Mouse (Mus musculus): ENCODE measurements at regions not wholly inside any gene's neighbourhood (a gene's known extent, or its start where the extent isn't known, plus 50 kb on each side); places are given as distances from the start of the nearest gene placed in this dataset.

DNA sequence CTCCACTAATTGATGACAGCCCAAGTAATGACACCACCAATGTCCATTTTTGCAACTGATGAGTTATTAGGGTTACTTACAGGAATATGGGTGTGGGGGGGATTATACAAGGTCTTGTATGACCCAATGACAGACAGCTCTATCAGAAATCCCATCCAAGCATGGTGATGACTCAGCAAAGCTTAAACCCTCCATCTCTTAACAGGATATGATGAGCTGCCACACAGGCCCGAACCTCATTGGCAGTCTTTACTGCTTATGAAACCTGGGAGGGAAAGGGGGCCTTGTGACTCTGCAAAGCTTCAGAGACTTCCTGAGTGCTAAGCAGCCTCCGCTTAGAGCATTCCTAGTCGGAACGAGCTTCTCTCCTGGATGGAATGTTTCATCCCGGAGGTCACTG, 176.4 kb downstream of the 1700010I14Rik start:
- no peak overlapping the region for H3K27ac ChIP-seq (ENCODE audit: low read depth, low read length)
- no peak for ATAC-seq (ENCODE audit: low FRiP score)
- H3K9me3 ChIP-seq (ENCODE audit: control insufficient read depth, low read length), result no peaks in the 10 kb centered on the region
- H3K27me3 ChIP-seq (ENCODE audit: control insufficient read depth, insufficient read depth, low read length), result no peaks in the 10 kb centered on the region
- H3K4me3 ChIP-seq (ENCODE audit: low read depth, low read length), result no peak overlapping the region
- no peak overlapping the region for H3K4me2 ChIP-seq (replicated peaks; ENCODE audit: low read depth, low read length)
- no peak overlapping the region for H3K9ac ChIP-seq (ENCODE audit: low read depth, low read length)
- 87% methylated on average over 5 of the region's 5 CpGs for WGBS
- no peaks in the 10 kb centered on the region for H3K4me1 ChIP-seq (replicated peaks; ENCODE audit: control insufficient read depth, insufficient read depth, low read length)
- no peak for DNase-seq (ENCODE audit: low spot score)
- no peaks in the 10 kb centered on the region for H3K36me3 ChIP-seq (ENCODE audit: control insufficient read depth, insufficient read depth, low read length)

DNA sequence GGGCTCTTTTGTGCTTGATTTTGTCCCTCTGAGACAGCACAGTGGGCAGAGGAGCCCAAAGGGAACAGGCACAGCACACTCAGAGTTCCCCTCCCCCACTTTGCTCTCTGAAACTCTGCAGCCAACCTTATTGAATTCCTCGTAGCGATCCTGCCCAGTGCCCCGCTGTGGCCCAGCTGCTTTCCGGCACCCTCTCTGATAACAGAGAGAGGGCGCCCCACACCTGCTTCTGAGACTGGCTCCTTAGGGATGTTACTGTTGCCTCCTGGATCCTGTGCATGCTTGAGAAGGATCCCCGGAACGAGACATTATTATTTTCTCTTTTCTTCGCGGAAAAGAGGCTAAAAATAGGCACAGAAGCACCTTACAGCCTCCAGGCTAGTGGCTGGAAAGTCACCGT, 179.0 kb downstream of the 1700010I14Rik start:
- no peaks in the 10 kb centered on the region for H3K9me3 ChIP-seq (ENCODE audit: control insufficient read depth, low read length)
- ATAC-seq (ENCODE audit: low FRiP score), result peak; percentile 76
- H3K4me3 ChIP-seq (ENCODE audit: low read depth, low read length), result peak overlapping the region; percentile 40
- H3K9ac ChIP-seq (ENCODE audit: low read depth, low read length), result peak overlapping the region; percentile 72
- H3K27me3 ChIP-seq (ENCODE audit: control insufficient read depth, insufficient read depth, low read length), result no peaks in the 10 kb centered on the region
- peak overlapping the region; percentile 87 for H3K27ac ChIP-seq (ENCODE audit: low read depth, low read length)
- WGBS, result 0% methylated on average over 10 of the region's 10 CpGs
- H3K36me3 ChIP-seq (ENCODE audit: control insufficient read depth, insufficient read depth, low read length), result no peaks in the 10 kb centered on the region
- no peaks in the 10 kb centered on the region for H3K4me1 ChIP-seq (replicated peaks; ENCODE audit: control insufficient read depth, insufficient read depth, low read length)
- H3K4me2 ChIP-seq (replicated peaks; ENCODE audit: low read depth, low read length), result peak overlapping the region; percentile 89
- DNase-seq (ENCODE audit: low spot score), result peak; percentile 83

DNA sequence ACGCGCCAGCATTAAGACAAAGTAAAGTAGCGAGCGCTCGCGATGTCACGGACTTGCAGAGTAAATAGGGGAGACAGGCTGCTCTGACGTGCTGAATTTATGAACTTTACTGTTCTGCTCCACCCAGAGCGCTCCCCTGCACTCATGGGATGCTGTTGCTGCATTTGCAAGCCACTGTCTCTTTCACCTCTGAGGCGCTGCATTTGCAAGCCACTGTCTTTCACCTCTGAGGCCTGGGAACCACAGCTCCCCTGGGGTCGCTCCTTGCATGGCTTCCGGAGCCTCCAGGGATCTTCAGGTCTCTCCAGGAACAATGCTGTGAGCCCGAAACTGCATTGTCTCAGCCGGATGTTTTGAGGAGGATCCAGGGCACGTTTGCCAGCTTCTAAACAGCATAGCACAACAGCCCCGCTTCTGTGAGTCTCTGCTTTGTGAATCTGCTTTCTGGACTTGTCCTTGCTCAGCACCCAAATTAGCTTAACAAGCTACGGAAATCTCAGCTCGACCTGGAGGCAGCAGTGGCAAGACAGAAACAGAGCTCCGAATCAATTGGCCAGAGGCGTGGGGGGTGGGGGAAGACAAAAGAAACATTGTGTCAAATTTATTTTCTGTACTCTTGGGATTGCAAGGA, 179.6 kb downstream of the 1700010I14Rik start:
- WGBS, result under 1% methylated on average over 20 of the region's 20 CpGs
- H3K9me3 ChIP-seq (ENCODE audit: control insufficient read depth, low read length), result no peaks in the 10 kb centered on the region
- H3K9ac ChIP-seq (ENCODE audit: low read depth, low read length), result peak overlapping the region; percentile 72
- peak overlapping the region; percentile 89 for H3K4me2 ChIP-seq (replicated peaks; ENCODE audit: low read depth, low read length)
- H3K27ac ChIP-seq (ENCODE audit: low read depth, low read length), result peak overlapping the region; percentile 87
- peak; percentile 45; the same call in 1 of the 2 replicates for ATAC-seq (ENCODE audit: low FRiP score)
- no peaks in the 10 kb centered on the region for H3K36me3 ChIP-seq (ENCODE audit: control insufficient read depth, insufficient read depth, low read length)
- no peaks in the 10 kb centered on the region for H3K4me1 ChIP-seq (replicated peaks; ENCODE audit: control insufficient read depth, insufficient read depth, low read length)
- peak overlapping the region; percentile 40 for H3K4me3 ChIP-seq (ENCODE audit: low read depth, low read length)
- peak; percentile 68 for DNase-seq (ENCODE audit: low spot score)
- no peaks in the 10 kb centered on the region for H3K27me3 ChIP-seq (ENCODE audit: control insufficient read depth, insufficient read depth, low read length)

DNA sequence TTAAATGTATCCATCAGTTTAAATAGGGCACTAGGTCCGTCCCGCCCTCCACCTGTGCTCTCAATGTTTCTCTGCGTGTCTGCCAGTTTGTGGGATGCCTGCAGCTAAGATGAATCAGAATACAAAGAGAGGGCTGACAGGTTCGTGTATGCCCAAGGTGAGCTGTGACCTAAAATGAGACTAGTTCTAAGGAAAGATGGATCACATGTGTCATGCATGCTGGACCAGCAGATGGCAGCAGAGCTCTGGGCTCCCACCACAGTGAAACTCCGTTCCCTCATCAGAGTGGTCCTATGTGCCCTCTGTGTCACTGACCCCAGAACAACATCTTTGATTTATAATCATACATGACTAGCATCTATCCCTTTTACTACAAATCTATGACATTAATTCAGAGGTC, 180.3 kb downstream of the 1700010I14Rik start:
- Histone ChIP-seq H3K27me3 (ENCODE audit: control insufficient read depth, insufficient read depth, low read length) (no peaks in the 10 kb centered on the region), H3K4me3 (ENCODE audit: low read depth, low read length) (peak overlapping the region; percentile 40), H3K27ac (ENCODE audit: low read depth, low read length) (peak overlapping the region; percentile 87), H3K9ac (ENCODE audit: low read depth, low read length) (peak overlapping the region; percentile 72), H3K4me1 (replicated peaks; ENCODE audit: control insufficient read depth, insufficient read depth, low read length) (no peaks in the 10 kb centered on the region), H3K4me2 (replicated peaks; ENCODE audit: low read depth, low read length) (peak overlapping the region; percentile 89), H3K36me3 (ENCODE audit: control insufficient read depth, insufficient read depth, low read length) (no peaks in the 10 kb centered on the region), H3K9me3 (ENCODE audit: control insufficient read depth, low read length) (no peaks in the 10 kb centered on the region)
- DNase-seq (ENCODE audit: low spot score) (peak; percentile 92), ATAC-seq (ENCODE audit: low FRiP score) (peak; percentile 67)
- WGBS, result 0% methylated on average over 5 of the region's 5 CpGs

DNA sequence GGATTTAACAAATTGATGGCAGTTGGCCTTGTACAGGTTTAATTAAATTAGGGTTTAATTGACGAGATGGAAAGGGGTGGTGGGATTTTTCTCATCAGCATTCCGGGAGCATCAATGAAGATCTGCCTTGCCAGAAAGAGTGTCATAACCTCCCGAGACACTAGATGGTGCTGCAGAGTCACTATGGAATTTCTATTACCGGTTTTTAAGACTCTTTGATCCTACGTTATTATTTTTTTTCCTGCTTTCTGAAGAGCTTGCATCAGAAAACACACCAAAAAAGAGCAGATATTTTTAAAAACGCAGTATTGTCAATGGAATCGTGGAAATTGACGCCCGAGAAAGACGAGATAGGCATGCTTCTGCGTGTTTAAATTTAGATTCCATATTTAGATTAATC, 181.2 kb downstream of the 1700010I14Rik start:
- H3K9me3 ChIP-seq (ENCODE audit: control insufficient read depth, low read length), result no peaks in the 10 kb centered on the region
- 21% methylated on average over 11 of the region's 11 CpGs for WGBS
- DNase-seq (ENCODE audit: low spot score) (peak; percentile 88), ATAC-seq (ENCODE audit: low FRiP score) (no peak)
- no peak overlapping the region for H3K9ac ChIP-seq (ENCODE audit: low read depth, low read length)
- H3K27ac ChIP-seq (ENCODE audit: low read depth, low read length), result no peak overlapping the region
- H3K36me3 ChIP-seq (ENCODE audit: control insufficient read depth, insufficient read depth, low read length), result no peaks in the 10 kb centered on the region
- H3K4me2 ChIP-seq (replicated peaks; ENCODE audit: low read depth, low read length), result no peak overlapping the region
- H3K4me3 ChIP-seq (ENCODE audit: low read depth, low read length), result no peak overlapping the region
- no peaks in the 10 kb centered on the region for H3K4me1 ChIP-seq (replicated peaks; ENCODE audit: control insufficient read depth, insufficient read depth, low read length)
- H3K27me3 ChIP-seq (ENCODE audit: control insufficient read depth, insufficient read depth, low read length), result no peaks in the 10 kb centered on the region

DNA sequence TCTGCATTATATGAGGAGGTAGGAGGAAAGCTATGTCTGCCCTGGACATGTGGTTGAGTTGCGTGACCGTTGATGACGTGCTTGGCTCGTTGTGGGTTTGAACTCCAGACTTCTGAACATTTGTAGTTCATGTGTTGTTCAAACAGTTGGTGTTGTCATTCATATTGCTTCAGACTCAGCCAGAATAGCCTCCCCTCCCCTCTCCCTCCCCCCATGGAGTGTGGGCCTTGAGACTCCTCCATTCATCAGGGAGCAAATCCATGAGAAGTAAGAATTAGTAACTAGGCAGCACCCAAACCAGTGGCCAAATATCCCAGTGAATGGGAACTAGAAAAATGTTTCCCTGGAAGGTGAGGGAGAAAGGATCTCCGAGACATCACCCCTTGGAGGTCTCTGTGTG, 209.0 kb downstream of the 1700010I14Rik start:
- WGBS, result 88% methylated on average over 5 of the region's 5 CpGs
- Histone ChIP-seq H3K9me3 (ENCODE audit: control insufficient read depth, low read length) (no peaks in the 10 kb centered on the region), H3K4me2 (replicated peaks; ENCODE audit: low read depth, low read length) (no peak overlapping the region), H3K27ac (ENCODE audit: low read depth, low read length) (no peak overlapping the region), H3K4me1 (replicated peaks; ENCODE audit: control insufficient read depth, insufficient read depth, low read length) (no peaks in the 10 kb centered on the region), H3K36me3 (ENCODE audit: control insufficient read depth, insufficient read depth, low read length) (no peaks in the 10 kb centered on the region), H3K4me3 (ENCODE audit: low read depth, low read length) (no peak overlapping the region), H3K27me3 (ENCODE audit: control insufficient read depth, insufficient read depth, low read length) (no peaks in the 10 kb centered on the region), H3K9ac (ENCODE audit: low read depth, low read length) (no peak overlapping the region)
- DNase-seq (ENCODE audit: low spot score) (no peak), ATAC-seq (ENCODE audit: low FRiP score) (no peak)

DNA sequence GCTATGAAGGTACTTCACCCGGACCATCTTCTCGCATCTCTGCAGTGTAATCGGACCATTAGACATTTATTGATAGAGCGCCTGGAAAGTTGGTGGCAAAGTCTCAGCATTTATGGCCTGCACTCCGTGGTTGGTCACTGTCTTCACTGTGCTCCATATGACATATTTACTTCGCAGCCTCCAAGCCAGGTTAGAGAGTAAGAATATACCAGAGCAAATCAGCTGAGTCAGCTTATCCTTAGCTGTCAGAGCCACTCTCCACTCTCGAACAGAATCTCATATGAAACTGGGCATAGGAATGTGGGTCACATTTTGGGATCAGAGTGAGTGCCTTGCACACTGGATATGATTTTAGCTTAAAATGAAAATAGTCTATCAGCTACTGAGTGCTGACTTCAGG, 212.3 kb downstream of the 1700010I14Rik start:
- Histone ChIP-seq H3K4me3 (ENCODE audit: low read depth, low read length) (no peak overlapping the region), H3K36me3 (ENCODE audit: control insufficient read depth, insufficient read depth, low read length) (no peaks in the 10 kb centered on the region), H3K27ac (ENCODE audit: low read depth, low read length) (no peak overlapping the region), H3K9me3 (ENCODE audit: control insufficient read depth, low read length) (no peaks in the 10 kb centered on the region), H3K9ac (ENCODE audit: low read depth, low read length) (no peak overlapping the region), H3K4me2 (replicated peaks; ENCODE audit: low read depth, low read length) (no peak overlapping the region), H3K4me1 (replicated peaks; ENCODE audit: control insufficient read depth, insufficient read depth, low read length) (no peaks in the 10 kb centered on the region), H3K27me3 (ENCODE audit: control insufficient read depth, insufficient read depth, low read length) (no peaks in the 10 kb centered on the region)
- no peak for ATAC-seq (ENCODE audit: low FRiP score)
- 92% methylated on average over 7 of the region's 7 CpGs for WGBS
- DNase-seq (ENCODE audit: low spot score), result no peak

DNA sequence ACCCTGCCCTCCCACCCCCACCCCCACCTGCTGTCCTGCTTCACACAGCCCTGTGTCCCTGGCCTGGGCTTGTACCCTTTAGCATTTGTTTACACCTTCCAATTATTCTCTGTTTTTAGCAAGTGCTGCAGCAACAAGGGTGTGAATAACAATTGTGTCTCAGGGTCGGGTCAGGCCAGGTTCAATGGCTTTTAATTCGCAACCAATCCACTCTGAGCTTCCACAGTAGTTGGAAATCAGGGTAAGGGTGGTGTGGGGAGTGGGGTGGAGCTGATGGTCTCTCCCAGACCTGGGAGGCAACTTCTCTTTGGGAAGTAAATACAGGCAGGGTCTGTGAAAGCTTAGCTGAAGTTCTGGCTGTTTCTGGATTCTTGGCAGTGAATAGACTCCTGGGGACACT, 214.4 kb downstream of the 1700010I14Rik start:
- Histone ChIP-seq H3K4me3 (ENCODE audit: low read depth, low read length) (no peak overlapping the region), H3K9ac (ENCODE audit: low read depth, low read length) (no peak overlapping the region), H3K27me3 (ENCODE audit: control insufficient read depth, insufficient read depth, low read length) (no peaks in the 10 kb centered on the region), H3K9me3 (ENCODE audit: control insufficient read depth, low read length) (no peaks in the 10 kb centered on the region), H3K27ac (ENCODE audit: low read depth, low read length) (no peak overlapping the region), H3K4me1 (replicated peaks; ENCODE audit: control insufficient read depth, insufficient read depth, low read length) (no peaks in the 10 kb centered on the region), H3K4me2 (replicated peaks; ENCODE audit: low read depth, low read length) (no peak overlapping the region), H3K36me3 (ENCODE audit: control insufficient read depth, insufficient read depth, low read length) (no peaks in the 10 kb centered on the region)
- ATAC-seq (ENCODE audit: low FRiP score) (no peak), DNase-seq (ENCODE audit: low spot score) (no peak)
- WGBS, result 11% methylated on average over 2 of the region's 2 CpGs

DNA sequence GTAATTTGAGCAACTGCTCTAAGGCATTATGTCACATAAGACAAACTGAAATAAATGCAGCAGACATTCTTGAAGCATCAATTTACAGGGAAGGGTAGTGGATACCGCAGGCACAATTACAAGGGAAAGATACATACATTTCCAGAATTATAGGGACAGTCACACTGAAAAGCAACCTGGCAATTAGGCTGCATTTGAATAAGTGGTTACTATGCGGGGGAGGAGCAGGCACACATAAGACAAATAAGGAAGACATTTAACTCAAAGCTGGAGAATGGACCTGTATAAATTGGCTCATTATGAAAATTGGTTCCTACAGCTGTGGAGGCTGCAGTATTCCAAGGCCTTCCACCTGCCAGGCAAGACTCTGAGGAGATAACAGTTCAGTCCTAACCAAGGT, 211.2 kb upstream of the Gm17728 start:
- no peak for ATAC-seq (ENCODE audit: low FRiP score)
- DNase-seq (ENCODE audit: low spot score), result no peak
- Histone ChIP-seq H3K4me3 (ENCODE audit: low read depth, low read length) (no peak overlapping the region), H3K27ac (ENCODE audit: low read depth, low read length) (no peak overlapping the region), H3K36me3 (ENCODE audit: control insufficient read depth, insufficient read depth, low read length) (no peaks in the 10 kb centered on the region), H3K4me2 (replicated peaks; ENCODE audit: low read depth, low read length) (no peak overlapping the region), H3K9me3 (ENCODE audit: control insufficient read depth, low read length) (no peaks in the 10 kb centered on the region), H3K9ac (ENCODE audit: low read depth, low read length) (no peak overlapping the region), H3K27me3 (ENCODE audit: control insufficient read depth, insufficient read depth, low read length) (no peaks in the 10 kb centered on the region), H3K4me1 (replicated peaks; ENCODE audit: control insufficient read depth, insufficient read depth, low read length) (no peaks in the 10 kb centered on the region)
- WGBS, result 94% methylated on average over 2 of the region's 2 CpGs
